Mouse (Mus musculus) limb, embryonic 10.5 days (tissue): ENCODE results near the gene Rflna. TPM values are rescaled to one million over a fixed set of nuclear protein-coding genes. Genes with fewer than 3 reads are reported as not detected.
A peak's percentile ranks its signal among the peaks of the same experiment; 100 is the strongest.

Source experiments
- DNase-seq: peaks from one replicate; pipeline ENCODE4 v3.0.0-alpha.2; 2017; ENCODE audit warnings: low spot score
- H3K27ac ChIP-seq: fragments of 300-500 bp; sonication (generic); 2 replicates; pipeline ENCODE4 v1.5.1; 2016; ENCODE audit warnings: mild to moderate bottlenecking
- H3K27me3 ChIP-seq: fragments of 300-500 bp; sonication (generic); 2 replicates; pipeline ENCODE4 v1.6.1; 2016; ENCODE audit warnings: low read depth, mild to moderate bottlenecking; ENCODE audit not compliant: poor library complexity, severe bottlenecking
- H3K36me3 ChIP-seq: fragments of 300-500 bp; sonication (generic); 2 replicates; pipeline ENCODE4 v1.6.1; 2016; ENCODE audit warnings: mild to moderate bottlenecking, moderate library complexity
- H3K4me1 ChIP-seq: fragments of 300-500 bp; sonication (generic); 2 replicates; pipeline ENCODE4 v1.6.1; 2016
- H3K4me3 ChIP-seq: fragments of 300-500 bp; sonication (generic); 2 replicates; pipeline ENCODE4 v1.5.1; 2016; ENCODE audit warnings: mild to moderate bottlenecking, moderate library complexity
- H3K9me3 ChIP-seq: fragments of 300-500 bp; sonication (generic); replicated peaks from 2 replicates; pipeline ENCODE4 v1.6.1; 2016; ENCODE audit warnings: mild to moderate bottlenecking
- WGBS: fragments of 180-500 bp; shearing (Covaris S2); methylation state at CpG from one replicate; pipeline ENCODE4 v1.1.7; 2016; 5-methylcytosine and 5-hydroxymethylcytosine counted together
- polyA plus RNA-seq: library from polyadenylated mRNA; unstranded; fragments of >200 nt; fragmentation: Nextera tagmentation; extraction: Ambion mirVana; gene quantifications from 2 replicates; pipeline ENCODE4 v1.2.1, GENCODE M21; 2016

The Rflna gene
- 1.1 and 4.5 TPM in 2 replicates for polyA plus RNA-seq

DNA sequence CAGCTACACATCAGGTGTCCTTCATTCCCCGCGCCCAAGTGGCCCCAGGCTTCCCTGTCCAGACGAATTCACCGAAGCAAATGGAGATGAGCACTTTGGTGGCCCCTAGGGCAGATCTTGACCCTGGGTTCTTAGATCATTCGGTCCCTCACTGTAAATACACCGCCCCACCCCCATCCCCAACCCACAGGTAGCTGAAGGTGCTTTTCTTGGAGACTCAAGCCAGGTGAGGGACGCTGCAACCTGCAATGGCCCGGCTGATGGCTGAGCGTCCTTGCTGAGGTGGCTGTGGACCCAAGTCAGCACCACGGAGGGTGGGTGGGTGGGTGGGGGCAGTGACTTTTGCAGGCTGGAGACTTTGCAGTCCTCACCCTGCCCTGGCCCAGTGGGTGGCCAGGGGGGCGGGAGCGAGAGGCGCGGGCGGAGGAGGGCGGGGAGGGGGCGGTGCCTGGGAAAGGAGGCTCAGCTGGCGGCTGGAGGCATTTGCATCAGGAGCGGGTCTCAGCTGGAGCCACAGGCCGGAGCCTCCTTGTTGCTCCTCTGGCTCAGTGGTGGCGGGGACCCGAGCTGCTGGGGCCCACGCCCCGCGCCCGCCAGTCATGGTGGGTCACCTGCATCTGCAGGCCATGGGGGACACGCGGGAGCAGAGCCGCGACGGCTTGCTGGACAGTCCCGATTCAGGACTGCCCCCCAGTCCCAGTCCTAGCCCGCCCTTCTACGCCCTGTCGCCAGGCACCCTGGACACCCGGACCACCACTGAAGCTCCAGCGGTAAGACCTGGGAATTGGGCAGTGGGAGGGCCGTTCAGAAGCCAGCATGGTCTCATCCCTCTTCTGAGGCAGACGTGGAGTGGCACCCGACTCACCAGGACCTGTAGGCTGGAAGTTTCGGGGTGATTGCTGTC is at the start of gene Rflna:
Gene Rflna, plus strand, starts transcription at position 253 of the 904 bp plus-strand sequence.
- Histone ChIP-seq H3K27me3 (peaks cover 44% of the 10 kb centered on the region), H3K9me3 (no peaks in the 10 kb centered on the region), H3K27ac (peak within 1 kb of the TSS; percentile 27; the same call in 1 of the 2 replicates), H3K4me1 (peaks cover 61% of the 10 kb centered on the region), H3K4me3 (peak within 1 kb of the TSS; percentile 52), H3K36me3 (no peaks in the 10 kb centered on the region)
- DNase-seq, result peak; percentile 78
- WGBS, result 3% methylated on average over 41 of the region's 41 CpGs

DNA sequence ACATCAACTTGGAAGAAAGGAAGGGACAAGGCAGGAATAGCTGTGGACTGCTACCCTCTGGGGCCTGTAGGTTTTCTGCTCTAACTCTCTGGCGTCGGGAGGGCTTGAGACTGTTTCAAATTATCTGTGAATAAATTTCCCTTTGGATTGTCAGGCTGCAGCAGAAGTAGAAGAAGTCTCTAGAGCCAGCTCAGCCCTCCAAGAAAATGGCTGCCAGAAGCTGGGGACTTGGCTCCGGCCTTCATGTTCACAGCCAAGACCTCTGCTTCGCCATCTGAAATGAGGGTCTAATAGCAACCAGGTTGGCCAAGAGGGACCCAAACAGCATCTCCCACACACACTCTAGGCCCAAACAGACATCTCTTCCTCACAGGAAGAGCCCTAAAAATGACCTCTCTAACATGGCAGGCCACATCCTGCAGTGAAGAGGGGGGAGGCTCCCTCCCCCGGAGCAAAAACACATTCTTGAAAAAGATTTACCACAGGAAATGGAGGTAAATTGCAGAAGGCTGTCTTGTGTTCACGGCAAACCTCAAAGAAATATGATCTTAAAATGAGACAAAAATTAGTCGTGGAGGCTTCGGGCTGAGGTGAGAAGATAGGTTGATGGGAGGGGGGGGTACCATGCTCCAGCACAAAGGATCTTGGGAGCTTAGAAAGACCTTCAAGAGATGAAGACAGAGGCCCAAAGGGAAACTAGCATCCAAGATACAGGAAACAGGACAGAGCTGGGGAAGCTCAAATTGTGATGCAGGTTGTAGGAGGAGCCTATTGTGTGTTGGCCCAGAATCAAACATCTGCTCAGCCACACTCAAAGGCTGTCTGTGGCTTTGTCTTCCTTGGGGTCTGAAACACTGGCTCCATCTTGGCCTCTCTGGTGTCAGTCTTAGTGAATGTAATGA is 48.4 kb upstream of the Rflna start:
- no peaks in the 10 kb centered on the region for H3K36me3 ChIP-seq
- peaks cover 17% of the 10 kb centered on the region for H3K4me1 ChIP-seq
- WGBS, result 66% methylated on average over 8 of the region's 8 CpGs
- H3K27me3 ChIP-seq, result no peaks in the 10 kb centered on the region
- H3K27ac ChIP-seq, result peak overlapping the region; percentile 47; the same call in 1 of the 2 replicates
- DNase-seq, result no peak
- peaks cover 2% of the 10 kb centered on the region; the same call in 1 of the 2 replicates for H3K9me3 ChIP-seq
- no peak overlapping the region for H3K4me3 ChIP-seq

GRCm38 (mm10) chr5:124957491-124957890 is 45.5 kb upstream of the Rflna start:
- H3K27me3 ChIP-seq, result no peaks in the 10 kb centered on the region
- WGBS, result 88% methylated on average over 5 of the region's 5 CpGs
- peaks cover 23% of the 10 kb centered on the region for H3K4me1 ChIP-seq
- H3K27ac ChIP-seq, result no peak overlapping the region
- DNase-seq, result no peak
- H3K9me3 ChIP-seq, result peaks cover 2% of the 10 kb centered on the region; the same call in 1 of the 2 replicates
- no peaks in the 10 kb centered on the region for H3K36me3 ChIP-seq
- no peak overlapping the region for H3K4me3 ChIP-seq

GRCm38 (mm10) chr5:124959099-124959498 is 43.9 kb upstream of the Rflna start:
- H3K27ac ChIP-seq, result no peak overlapping the region
- peaks cover 2% of the 10 kb centered on the region; the same call in 1 of the 2 replicates for H3K9me3 ChIP-seq
- 98% methylated on average over 4 of the region's 4 CpGs for WGBS
- no peaks in the 10 kb centered on the region for H3K27me3 ChIP-seq
- H3K36me3 ChIP-seq, result no peaks in the 10 kb centered on the region
- H3K4me1 ChIP-seq, result peaks cover 28% of the 10 kb centered on the region
- no peak for DNase-seq
- no peak overlapping the region for H3K4me3 ChIP-seq

DNA sequence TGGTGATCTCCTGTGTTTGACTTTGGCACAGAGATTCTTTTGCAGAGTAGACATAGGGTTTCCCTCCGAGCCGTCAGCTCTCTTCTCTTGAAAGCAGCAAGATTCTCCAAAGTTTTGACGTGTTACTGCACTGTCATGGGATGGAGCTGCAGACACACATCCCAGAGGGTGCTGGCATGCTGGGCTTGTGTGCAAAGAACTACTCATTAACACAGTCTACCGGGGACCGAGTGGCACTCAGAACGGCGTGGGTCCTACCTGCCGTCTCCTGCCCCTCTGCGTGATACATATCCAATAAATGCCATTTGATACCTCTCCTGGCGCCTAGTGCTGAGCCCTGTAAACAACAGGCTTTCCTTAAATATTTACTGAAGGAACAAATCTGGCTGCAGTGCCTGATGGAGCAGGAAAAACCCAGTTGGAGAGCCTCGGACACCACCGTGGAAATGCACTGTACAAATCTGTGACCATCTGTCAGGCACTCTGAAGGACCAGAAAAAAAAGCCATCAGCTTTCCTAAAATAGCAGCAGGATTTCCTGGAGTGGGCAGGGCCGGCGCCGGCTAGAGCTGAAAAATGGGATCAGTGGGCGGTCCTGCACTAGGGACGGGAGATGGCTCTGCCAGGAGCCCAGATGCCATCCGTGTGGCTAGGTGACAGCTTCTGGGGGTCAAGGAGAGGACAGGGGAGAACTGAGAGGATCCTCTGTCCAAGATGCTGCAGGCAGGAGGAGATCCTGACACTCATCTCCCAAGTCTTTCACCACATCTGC is 42.7 kb upstream of the Rflna start:
- H3K27me3 ChIP-seq, result no peaks in the 10 kb centered on the region
- peak overlapping the region; percentile 42; the same call in 1 of the 2 replicates for H3K27ac ChIP-seq
- peaks cover 2% of the 10 kb centered on the region; the same call in 1 of the 2 replicates for H3K9me3 ChIP-seq
- no peaks in the 10 kb centered on the region for H3K36me3 ChIP-seq
- H3K4me3 ChIP-seq, result 0 out of 2 replicates have a peak overlapping the region, but pooled peaks have one; percentile 18
- 43% methylated on average over 18 of the region's 18 CpGs for WGBS
- DNase-seq, result no peak
- H3K4me1 ChIP-seq, result peaks cover 24% of the 10 kb centered on the region

GRCm38 (mm10) chr5:124961433-124961832 is 41.6 kb upstream of the Rflna start:
- H3K36me3 ChIP-seq, result no peaks in the 10 kb centered on the region
- 90% methylated on average over 8 of the region's 8 CpGs for WGBS
- H3K4me3 ChIP-seq, result no peak overlapping the region
- peaks cover 24% of the 10 kb centered on the region for H3K4me1 ChIP-seq
- no peak overlapping the region for H3K27ac ChIP-seq
- H3K27me3 ChIP-seq, result no peaks in the 10 kb centered on the region
- peaks cover 2% of the 10 kb centered on the region; the same call in 1 of the 2 replicates for H3K9me3 ChIP-seq
- no peak for DNase-seq

DNA sequence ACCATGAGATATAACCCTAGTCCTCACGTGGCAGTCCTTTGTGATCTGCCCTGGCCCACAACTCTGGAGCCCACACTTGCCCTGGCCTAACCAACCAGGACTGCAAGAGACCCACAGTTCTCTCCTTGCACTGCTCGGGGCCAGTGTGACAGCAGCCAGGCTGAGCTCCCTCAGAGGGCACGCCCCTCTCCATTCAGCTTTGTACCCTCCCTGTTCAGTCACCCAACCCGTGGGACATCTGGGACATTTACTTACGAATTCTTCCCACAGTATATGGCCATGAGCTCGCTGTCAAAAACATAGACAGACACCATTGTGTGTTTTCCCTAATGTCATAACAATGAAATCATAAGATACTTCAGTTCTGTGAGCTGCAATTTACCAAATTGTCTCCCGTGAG is 40.3 kb upstream of the Rflna start:
- no peaks in the 10 kb centered on the region for H3K27me3 ChIP-seq
- H3K36me3 ChIP-seq, result no peaks in the 10 kb centered on the region
- no peak overlapping the region for H3K4me3 ChIP-seq
- DNase-seq, result no peak
- H3K4me1 ChIP-seq, result peaks cover 30% of the 10 kb centered on the region
- 71% methylated on average over 7 of the region's 7 CpGs for WGBS
- peaks cover 2% of the 10 kb centered on the region; the same call in 1 of the 2 replicates for H3K9me3 ChIP-seq
- H3K27ac ChIP-seq, result no peak overlapping the region

GRCm38 (mm10) chr5:124963806-124964672 is 39.0 kb upstream of the Rflna start:
- WGBS, result 75% methylated on average over 22 of the region's 22 CpGs
- Histone ChIP-seq H3K27me3 (no peaks in the 10 kb centered on the region), H3K4me1 (peaks cover 30% of the 10 kb centered on the region), H3K9me3 (peaks cover 1% of the 10 kb centered on the region; the same call in 1 of the 2 replicates), H3K27ac (peak overlapping the region; percentile 82), H3K4me3 (no peak overlapping the region), H3K36me3 (no peaks in the 10 kb centered on the region)
- no peak for DNase-seq

- H3K27ac ChIP-seq, result peak overlapping the region; percentile 32
Observed at GRCm38 (mm10) chr5:124966622-124967332, 36.2 kb upstream of the Rflna start.

GRCm38 (mm10) chr5:124969790-124970189 is 33.2 kb upstream of the Rflna start:
- H3K36me3 ChIP-seq, result no peaks in the 10 kb centered on the region
- H3K4me3 ChIP-seq, result no peak overlapping the region
- H3K27ac ChIP-seq, result peak overlapping the region; percentile 38
- H3K9me3 ChIP-seq, result no peaks in the 10 kb centered on the region
- H3K27me3 ChIP-seq, result no peaks in the 10 kb centered on the region
- DNase-seq, result no peak
- peaks cover 46% of the 10 kb centered on the region for H3K4me1 ChIP-seq
- 14% methylated on average over 8 of the region's 8 CpGs for WGBS

More at GRCm38 (mm10) chr5:124966622-124967332, 36.2 kb upstream of the Rflna start:
- no peaks in the 10 kb centered on the region for H3K9me3 ChIP-seq
- no peaks in the 10 kb centered on the region for H3K27me3 ChIP-seq
- no peak for DNase-seq
- H3K4me1 ChIP-seq, result peaks cover 39% of the 10 kb centered on the region
- WGBS, result 85% methylated on average over 14 of the region's 14 CpGs
- H3K4me3 ChIP-seq, result no peak overlapping the region
- H3K36me3 ChIP-seq, result no peaks in the 10 kb centered on the region

DNA sequence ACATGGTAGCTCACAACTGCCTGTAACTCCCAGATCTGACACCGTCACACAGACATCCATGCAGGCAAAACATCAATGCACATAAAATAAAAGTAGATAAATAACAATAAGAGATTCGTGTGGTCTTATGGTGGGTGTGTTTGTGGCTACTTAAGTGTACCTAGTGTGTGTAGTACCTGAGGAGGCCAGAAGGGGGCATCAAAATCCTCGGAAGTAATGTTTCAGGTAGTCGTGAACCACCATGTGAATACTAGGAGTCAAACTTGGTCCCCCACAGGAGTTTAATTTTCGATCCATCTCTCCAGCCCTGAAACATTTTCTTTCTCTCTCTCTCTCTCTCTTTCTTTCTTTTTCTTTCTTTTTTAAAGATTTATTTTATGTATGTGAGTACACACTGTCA is 16.8 kb upstream of the Rflna start:
- WGBS, result 82% methylated on average over 5 of the region's 5 CpGs

More for the DNA sequence above, 16.8 kb upstream of the Rflna start:
- Histone ChIP-seq H3K27ac (no peak overlapping the region), H3K36me3 (no peaks in the 10 kb centered on the region), H3K9me3 (no peaks in the 10 kb centered on the region; the same call in 1 of the 2 replicates), H3K4me3 (no peak overlapping the region), H3K27me3 (no peaks in the 10 kb centered on the region), H3K4me1 (peaks cover 11% of the 10 kb centered on the region)
- no peak for DNase-seq
